Mouse (Mus musculus) small intestine, adult 2 months (tissue): Measurements from ENCODE around the gene Stxbp3. TPM values are rescaled to one million over a fixed set of nuclear protein-coding genes. Genes with fewer than 3 reads are reported as not detected.
"Not testable (repeated sequence)": the region's sequence is repeated elsewhere in the genome, so short reads cannot be mapped to it uniquely, and the experiment has no call there.

ENCODE experiments used
- H3K27ac ChIP-seq: fragments of 200-500 bp; 2 replicates; pipeline ENCODE4 v1.5.1; 2012; ENCODE audit warnings: low read depth, low read length, control low read depth, inconsistent platforms; ENCODE audit not compliant: insufficient read depth
- H3K27me3 ChIP-seq: fragments of 200-500 bp; 2 replicates; pipeline ENCODE4 v1.6.1; 2012; ENCODE audit warnings: mild to moderate bottlenecking, moderate library complexity, low read length, inconsistent platforms; ENCODE audit not compliant: control insufficient read depth, insufficient read depth
- H3K36me3 ChIP-seq: fragments of 200-500 bp; 2 replicates; pipeline ENCODE4 v1.6.1; 2012; ENCODE audit warnings: mild to moderate bottlenecking, low read length, control low read depth, inconsistent platforms; ENCODE audit not compliant: control insufficient read depth, insufficient read depth
- H3K4me1 ChIP-seq: fragments of 200-500 bp; 2 replicates; pipeline ENCODE4 v1.6.1; 2012; ENCODE audit warnings: low read length, inconsistent platforms, mixed read lengths; ENCODE audit not compliant: control insufficient read depth, insufficient read depth, insufficient read length
- H3K4me3 ChIP-seq: fragments of 200-500 bp; 2 replicates; pipeline ENCODE4 v1.5.1; 2012; ENCODE audit warnings: low read depth, mild to moderate bottlenecking, control low read depth, inconsistent platforms, low read length, moderate library complexity
- CTCF ChIP-seq: fragments of 200-500 bp; IDR thresholded peaks from 2 replicates; pipeline ENCODE4 v1.5.1; 2012; ENCODE audit warnings: low read depth, mild to moderate bottlenecking, control low read depth, inconsistent platforms, low read length, moderate library complexity, mixed read lengths; ENCODE audit not compliant: insufficient replicate concordance, insufficient read length; ENCODE audit errors: extremely low read depth
- POLR2A ChIP-seq: fragments of 200-500 bp; IDR thresholded peaks from 2 replicates; pipeline ENCODE4 v1.6.1; 2012; ENCODE audit warnings: low read depth, mild to moderate bottlenecking, control low read depth, inconsistent platforms, low read length, moderate library complexity
- WGBS: fragments of 180-500 bp; shearing (Covaris S2); methylation state at CpG from one replicate; pipeline ENCODE4 v1.1.7; 2018; 5-methylcytosine and 5-hydroxymethylcytosine counted together
- polyA plus RNA-seq: library from polyadenylated mRNA; depleted of rRNA; stranded (reverse); fragments of >200 nt; gene quantifications from 2 replicates; pipeline ENCODE4 v1.2.3, GENCODE M21; 2012

Gene Stxbp3
- polyA plus RNA-seq, 1 experiment = 4.5 TPM

- no peaks in the 10 kb centered on the region for H3K4me1 ChIP-seq
- H3K4me3 ChIP-seq = no peak overlapping the region
- TF ChIP-seq POLR2A (no peak), CTCF (no peak)
- 84% methylated on average over 3 of the region's 3 CpGs for WGBS
- H3K36me3 ChIP-seq = no peaks in the 10 kb centered on the region
- no peaks in the 10 kb centered on the region for H3K27me3 ChIP-seq
- H3K27ac ChIP-seq = no peak overlapping the region
Measured at GRCm38 (mm10) chr3:108865676-108866075, 25.4 kb upstream of the Stxbp3 start.

GRCm38 (mm10) chr3:108865129-108865528 is 24.8 kb upstream of the Stxbp3 start:
- Histone ChIP-seq H3K4me3 (no peak overlapping the region), H3K27me3 (no peaks in the 10 kb centered on the region), H3K27ac (no peak overlapping the region), H3K4me1 (no peaks in the 10 kb centered on the region), H3K36me3 (no peaks in the 10 kb centered on the region)
- TF ChIP-seq POLR2A = no peak
- no peak for TF ChIP-seq CTCF
- WGBS = 38% methylated on average over 3 of the region's 3 CpGs

- Histone ChIP-seq H3K4me1 (no peaks in the 10 kb centered on the region), H3K27me3 (no peaks in the 10 kb centered on the region), H3K4me3 (no peak overlapping the region), H3K27ac (no peak overlapping the region), H3K36me3 (no peaks in the 10 kb centered on the region)
- TF ChIP-seq POLR2A (no peak), CTCF (no peak)
- 82% methylated on average over 10 of the region's 10 CpGs for WGBS
Measured at GRCm38 (mm10) chr3:108863091-108863490, 22.8 kb upstream of the Stxbp3 start.

GRCm38 (mm10) chr3:108862282-108862681 is 22.0 kb upstream of the Stxbp3 start:
- H3K36me3 ChIP-seq, H3K27ac ChIP-seq, H3K4me3 ChIP-seq, H3K4me1 ChIP-seq, H3K27me3 ChIP-seq: not testable (repeated sequence)
- 81% methylated on average over 4 of the region's 4 CpGs for WGBS

GRCm38 (mm10) chr3:108860786-108861185 is 20.5 kb upstream of the Stxbp3 start:
- H3K27ac ChIP-seq = no peak overlapping the region
- TF ChIP-seq POLR2A (no peak), CTCF (no peak)

GRCm38 (mm10) chr3:108858231-108858770 is 18.0 kb upstream of the Stxbp3 start:
- no peak overlapping the region for H3K4me3 ChIP-seq
- peaks cover 3% of the 10 kb centered on the region; the same call in 1 of the 2 replicates for H3K4me1 ChIP-seq
- H3K27ac ChIP-seq = no peak overlapping the region
- no peak for TF ChIP-seq CTCF
- no peak for TF ChIP-seq POLR2A
- H3K36me3 ChIP-seq = no peaks in the 10 kb centered on the region
- WGBS = 72% methylated on average over 7 of the region's 7 CpGs
- no peaks in the 10 kb centered on the region for H3K27me3 ChIP-seq

More at GRCm38 (mm10) chr3:108860786-108861185, 20.5 kb upstream of the Stxbp3 start:
- WGBS = 68% methylated on average over 2 of the region's 2 CpGs
- Histone ChIP-seq H3K4me1 (no peaks in the 10 kb centered on the region; the same call in 1 of the 2 replicates), H3K27me3 (no peaks in the 10 kb centered on the region), H3K36me3 (no peaks in the 10 kb centered on the region), H3K4me3 (no peak overlapping the region)

- no peak overlapping the region for H3K4me3 ChIP-seq
- H3K4me1 ChIP-seq = peaks cover 3% of the 10 kb centered on the region; the same call in 1 of the 2 replicates
- H3K27ac ChIP-seq = no peak overlapping the region
- TF ChIP-seq POLR2A (no peak), CTCF (no peak)
- no peaks in the 10 kb centered on the region for H3K36me3 ChIP-seq
- no peaks in the 10 kb centered on the region for H3K27me3 ChIP-seq
- 84% methylated on average over 1 of the region's 1 CpGs for WGBS
Measured at GRCm38 (mm10) chr3:108857714-108858113, 17.4 kb upstream of the Stxbp3 start.

GRCm38 (mm10) chr3:108857124-108857470 is 16.8 kb upstream of the Stxbp3 start:
- WGBS = 49% methylated on average over 3 of the region's 3 CpGs
- H3K4me1 ChIP-seq = peaks cover 4% of the 10 kb centered on the region; the same call in 1 of the 2 replicates
- no peak for TF ChIP-seq POLR2A
- no peak for TF ChIP-seq CTCF
- H3K4me3 ChIP-seq = no peak overlapping the region
- H3K27ac ChIP-seq = no peak overlapping the region
- no peaks in the 10 kb centered on the region for H3K27me3 ChIP-seq
- H3K36me3 ChIP-seq = no peaks in the 10 kb centered on the region
